Mouse (Mus musculus): ENCODE results near the gene Sqstm1. TPM values are rescaled to one million over a fixed set of nuclear protein-coding genes. Genes with fewer than 3 reads are reported as not detected.

Gene Sqstm1
- polyA plus RNA-seq, 1 experiment from 2014 or later: 239 TPM

Small RNAs within 50 kb of the gene (microRNA-seq; reads per million reads assigned to microRNA genes)
- not detected for gene Mir6919 (ENCODE audit: borderline number of aligned reads)

Other genes with a start within 250 kb of the Sqstm1 start
- gene Rnf130, start 185.5 kb downstream of the Sqstm1 start, polyA plus RNA-seq (2014; fragmentation: Nextera tagmentation; extraction: Ambion mirVana): 75.5 and 80.3 TPM in 2 replicates
- 40.1 and 44.0 TPM in 2 replicates for gene Tbc1d9b, start 79.4 kb downstream of the Sqstm1 start, polyA plus RNA-seq (2014; fragmentation: Nextera tagmentation; extraction: Ambion mirVana)
- 17.7 and 19.8 TPM in 2 replicates for gene Mrnip, start 36.4 kb downstream of the Sqstm1 start, polyA plus RNA-seq (2014; fragmentation: Nextera tagmentation; extraction: Ambion mirVana)
- gene Mgat4b, start 63 bp upstream of the Sqstm1 start, polyA plus RNA-seq (2014; fragmentation: Nextera tagmentation; extraction: Ambion mirVana): 22.5 and 22.6 TPM in 2 replicates
- gene Ltc4s, start 27.8 kb upstream of the Sqstm1 start, polyA plus RNA-seq (2014; fragmentation: Nextera tagmentation; extraction: Ambion mirVana): 3.7 and 5.2 TPM in 2 replicates
- 10.0 and 10.7 TPM in 2 replicates for gene Maml1, start 81.5 kb upstream of the Sqstm1 start, polyA plus RNA-seq (2014; fragmentation: Nextera tagmentation; extraction: Ambion mirVana)
- gene Canx, start 114.8 kb upstream of the Sqstm1 start, polyA plus RNA-seq (2014; fragmentation: Nextera tagmentation; extraction: Ambion mirVana): 258 and 271 TPM in 2 replicates
- gene Cby3, start 143.6 kb upstream of the Sqstm1 start, polyA plus RNA-seq (2014; fragmentation: Nextera tagmentation; extraction: Ambion mirVana): 0.35 TPM in 1 of 2 replicates, not detected in the other
- gene Hnrnph1, start 166.2 kb upstream of the Sqstm1 start, polyA plus RNA-seq (2014; fragmentation: Nextera tagmentation; extraction: Ambion mirVana): 386 and 420 TPM in 2 replicates
- 22.2 and 23.1 TPM in 2 replicates for gene Rufy1, start 220.3 kb upstream of the Sqstm1 start, polyA plus RNA-seq (2014; fragmentation: Nextera tagmentation; extraction: Ambion mirVana)